Mouse (Mus musculus): ENCODE data around the gene Armc9. TPM values are rescaled to one million over a fixed set of nuclear protein-coding genes. Genes with fewer than 3 reads are reported as not detected.

The Armc9 gene
- total and polyA plus RNA-seq, 3 experiments = 7.2 to 12.0 TPM; not detected in 1

DNA sequence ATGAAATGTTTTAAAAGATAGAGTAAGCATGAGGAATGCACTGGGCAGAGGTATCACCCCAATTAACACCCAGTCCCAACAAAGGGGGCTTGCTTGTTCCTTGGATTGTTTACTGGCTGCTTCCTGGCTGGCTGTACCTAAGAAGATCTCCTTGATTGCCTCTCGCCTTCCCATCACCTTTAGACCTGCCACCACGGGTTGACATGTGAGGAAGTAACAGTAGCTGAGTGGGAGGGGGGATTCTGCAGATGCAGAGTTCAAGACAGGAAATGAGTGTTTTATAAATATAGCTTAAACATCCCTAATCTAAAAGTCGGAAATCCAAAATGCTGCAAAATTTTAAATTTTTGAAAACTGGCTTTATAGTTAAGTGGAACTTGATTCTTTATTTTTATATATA, 110.5 kb downstream of the Armc9 start:
- TF ChIP-seq POLR2AphosphoS5 (IDR thresholded peaks at IDR 0.05; ENCODE audit: borderline replicate concordance, low read depth, low read length) (no peak), MEF2A (IDR thresholded peaks at IDR 0.05; ENCODE audit: extremely low read depth, insufficient replicate concordance, low read depth, low read length, poor library complexity, severe bottlenecking) (no peak), MAFK (IDR thresholded peaks at IDR 0.05; ENCODE audit: borderline replicate concordance, low read depth, low read length) (no peak)
- no peak for DNase-seq (ENCODE audit: low read depth, low spot score)
- peaks cover 0 to 6% of the 10 kb centered on the region in 2 experiments; a peak in 2 of 4 replicates for H3K4me1 ChIP-seq (ENCODE audit: control insufficient read depth in 1 of 2, insufficient read depth in 2 of 2, low read length in 2 of 2)
- no peak overlapping the region for H3K9ac ChIP-seq (ENCODE audit: control insufficient read depth, low read depth, low read length, poor library complexity, severe bottlenecking)
- H3K9me3 ChIP-seq (replicated peaks; ENCODE audit: insufficient read depth, low read length) = no peaks in the 10 kb centered on the region
- no peak overlapping the region for H3K4me3 ChIP-seq (ENCODE audit: control insufficient read depth in 1 of 2, insufficient read depth in 1 of 2, low read depth in 2 of 2, low read length in 2 of 2)
- H3K27ac ChIP-seq (ENCODE audit: control insufficient read depth, low read depth, low read length) = no peak overlapping the region
- peaks cover 0 to 4% of the 10 kb centered on the region in 2 experiments; a peak in 1 of 4 replicates for H3K36me3 ChIP-seq (ENCODE audit: control insufficient read depth in 1 of 2, insufficient read depth in 2 of 2, low read length in 2 of 2)
- H3K27me3 ChIP-seq (ENCODE audit: control insufficient read depth in 1 of 2, insufficient read depth in 2 of 2, low read length in 2 of 2) = no peaks in the 10 kb centered on the region
- H3K79me2 ChIP-seq (ENCODE audit: control insufficient read depth, insufficient read depth, low read length, poor library complexity) = no peaks in the 10 kb centered on the region

- H3K9me3 ChIP-seq (replicated peaks; ENCODE audit: insufficient read depth, low read length) = no peaks in the 10 kb centered on the region
- H3K36me3 ChIP-seq (ENCODE audit: control insufficient read depth in 1 of 2, insufficient read depth in 2 of 2, low read length in 2 of 2) = peaks cover 0 to 4% of the 10 kb centered on the region in 2 experiments; a peak in 1 of 4 replicates
- H3K79me2 ChIP-seq (ENCODE audit: control insufficient read depth, insufficient read depth, low read length, poor library complexity) = no peaks in the 10 kb centered on the region
- peak overlapping the region; percentile 33 for H3K9ac ChIP-seq (ENCODE audit: control insufficient read depth, low read depth, low read length, poor library complexity, severe bottlenecking)
- peak overlapping the region in 1 of 2 experiments; percentile 21; a peak in 1 of 4 replicates for H3K4me3 ChIP-seq (ENCODE audit: control insufficient read depth in 1 of 2, insufficient read depth in 1 of 2, low read depth in 2 of 2, low read length in 2 of 2)
- no peaks in the 10 kb centered on the region for H3K27me3 ChIP-seq (ENCODE audit: control insufficient read depth in 1 of 2, insufficient read depth in 2 of 2, low read length in 2 of 2)
- peak; percentile 65 for DNase-seq (ENCODE audit: low read depth, low spot score)
- peak overlapping the region; percentile 56; the same call in 1 of the 2 replicates for H3K27ac ChIP-seq (ENCODE audit: control insufficient read depth, low read depth, low read length)
- peaks cover 0 to 6% of the 10 kb centered on the region in 2 experiments; a peak in 2 of 4 replicates for H3K4me1 ChIP-seq (ENCODE audit: control insufficient read depth in 1 of 2, insufficient read depth in 2 of 2, low read length in 2 of 2)
- TF ChIP-seq GATA1 (IDR thresholded peaks at IDR 0.05; ENCODE audit: low read depth, low read length) (peak; percentile 41; the same call in 1 of the 2 replicates), SMC3 (IDR thresholded peaks at IDR 0.05; ENCODE audit: low read depth, low read length) (no peak), KAT2A (conservative IDR thresholded peaks at IDR 0.05; ENCODE audit: low read depth, low read length) (no peak), USF1 (IDR thresholded peaks at IDR 0.05; ENCODE audit: low read depth, low read length) (no peak), ELF1 (IDR thresholded peaks at IDR 0.05; ENCODE audit: low read depth, low read length) (no peak), HCFC1 (IDR thresholded peaks at IDR 0.05; ENCODE audit: low read depth, low read length) (no peak), USF2 (IDR thresholded peaks at IDR 0.05; ENCODE audit: borderline replicate concordance in 1 of 2, insufficient read depth in 1 of 2, low read depth in 1 of 2, low read length in 2 of 2) (no peak), ZKSCAN1 (IDR thresholded peaks at IDR 0.05; ENCODE audit: low read depth, low read length) (no peak), POLR2AphosphoS5 (IDR thresholded peaks at IDR 0.05; ENCODE audit: borderline replicate concordance, low read depth, low read length) (no peak), TAL1 (IDR thresholded peaks at IDR 0.05; ENCODE audit: low read length) (no peak; the same call in 1 of the 2 replicates), MXI1 (IDR thresholded peaks at IDR 0.05; ENCODE audit: low read depth, low read length) (no peak), MAFK (IDR thresholded peaks at IDR 0.05; ENCODE audit: borderline replicate concordance, low read depth, low read length) (no peak), POLR2AphosphoS2 (IDR thresholded peaks at IDR 0.05; ENCODE audit: low read length) (no peak), BHLHE40 (IDR thresholded peaks at IDR 0.05; ENCODE audit: borderline replicate concordance, low read depth, low read length) (no peak), E2F4 (IDR thresholded peaks at IDR 0.05; ENCODE audit: borderline replicate concordance, low read depth, low read length) (no peak), MAX (IDR thresholded peaks at IDR 0.05; ENCODE audit: low read length) (no peak), ZMIZ1 (IDR thresholded peaks at IDR 0.05; ENCODE audit: low read depth, low read length) (no peak), CHD1 (IDR thresholded peaks at IDR 0.05; ENCODE audit: low read depth, low read length) (no peak), TCF12 (IDR thresholded peaks at IDR 0.05; ENCODE audit: low read depth, low read length) (0 out of 2 replicates have a peak, but pooled peaks have one; percentile 17), CHD2 (IDR thresholded peaks at IDR 0.05; ENCODE audit: low read length) (no peak), MYB (IDR thresholded peaks at IDR 0.05; ENCODE audit: low read depth, low read length) (no peak), RAD21 (IDR thresholded peaks at IDR 0.05; ENCODE audit: low read depth, low read length) (no peak), TBP (IDR thresholded peaks at IDR 0.05; ENCODE audit: low read depth, low read length) (peak; percentile 90), ETS1 (IDR thresholded peaks at IDR 0.05; ENCODE audit: low read depth, low read length) (peak; percentile 86), POLR2A (IDR thresholded peaks at IDR 0.05; ENCODE audit: control insufficient read depth in 1 of 2, insufficient read depth in 1 of 2, low read depth in 1 of 2, low read length in 2 of 2, poor library complexity in 1 of 2) (no peak), UBTF (IDR thresholded peaks at IDR 0.05; ENCODE audit: borderline replicate concordance, insufficient read depth, low read depth, low read length) (no peak), NRF1 (IDR thresholded peaks at IDR 0.05; ENCODE audit: insufficient read depth, low read depth, low read length, poor library complexity, severe bottlenecking) (no peak), ZNF384 (IDR thresholded peaks at IDR 0.05; ENCODE audit: low read depth, low read length) (peak; percentile 3; the same call in 1 of the 2 replicates)
Observed at GRCm38 (mm10) chr1:86268492-86269189, 114.1 kb downstream of the Armc9 start.
